Mouse (Mus musculus): ENCODE measurements around the gene Slc25a22. TPM values are rescaled to one million over a fixed set of nuclear protein-coding genes. Genes with fewer than 3 reads are reported as not detected.
A peak's percentile ranks its signal among the peaks of the same experiment; 100 is the strongest.

The Slc25a22 gene
- polyA plus RNA-seq, 1 experiment = 7.2 TPM

- H3K4me1 ChIP-seq (ENCODE audit: control insufficient read depth, insufficient read depth, low read length) = peaks cover 42% of the 10 kb centered on the region
- TF ChIP-seq POLR2A (IDR thresholded peaks at IDR 0.05; ENCODE audit: control insufficient read depth, low read depth, low read length) = no peak
- peaks cover 1% of the 10 kb centered on the region; the same call in 1 of the 2 replicates for H3K36me3 ChIP-seq (ENCODE audit: control insufficient read depth, insufficient read depth, low read length)
- peak overlapping the region; percentile 68 for H3K4me3 ChIP-seq (ENCODE audit: control insufficient read depth, low read depth, low read length)
- no peak overlapping the region for H3K27ac ChIP-seq (ENCODE audit: control insufficient read depth, insufficient read depth, low read depth, low read length)
- no peaks in the 10 kb centered on the region for H3K27me3 ChIP-seq (ENCODE audit: control insufficient read depth, insufficient read depth, low read length)
These were observed 24.0 kb upstream of the Slc25a22 start for GRCm38 (mm10) chr7:141461521-141462332.

GRCm38 (mm10) chr7:141460391-141461113, 22.9 kb upstream of the Slc25a22 start, which contains the start of gene Cracr2b:
Gene Cracr2b (plus strand): TSS chr7:141461094.
- peaks cover 1% of the 10 kb centered on the region; the same call in 1 of the 2 replicates for H3K36me3 ChIP-seq (ENCODE audit: control insufficient read depth, insufficient read depth, low read length)
- H3K4me3 ChIP-seq (ENCODE audit: control insufficient read depth, low read depth, low read length) = peak within 1 kb of the TSS; percentile 68
- H3K27ac ChIP-seq (ENCODE audit: control insufficient read depth, insufficient read depth, low read depth, low read length) = no peak within 1 kb of the TSS
- no peak for TF ChIP-seq CTCF (IDR thresholded peaks at IDR 0.05; ENCODE audit: control insufficient read depth, insufficient read depth, insufficient replicate concordance, low read depth, low read length)
- TF ChIP-seq POLR2A (IDR thresholded peaks at IDR 0.05; ENCODE audit: control insufficient read depth, low read depth, low read length) = no peak
- H3K4me1 ChIP-seq (ENCODE audit: control insufficient read depth, insufficient read depth, low read length) = peaks cover 43% of the 10 kb centered on the region
- H3K27me3 ChIP-seq (ENCODE audit: control insufficient read depth, insufficient read depth, low read length) = no peaks in the 10 kb centered on the region

- Histone ChIP-seq H3K27ac (ENCODE audit: control insufficient read depth, insufficient read depth, low read depth, low read length) (no peak overlapping the region), H3K27me3 (ENCODE audit: control insufficient read depth, insufficient read depth, low read length) (no peaks in the 10 kb centered on the region), H3K36me3 (ENCODE audit: control insufficient read depth, insufficient read depth, low read length) (peaks cover 1% of the 10 kb centered on the region; the same call in 1 of the 2 replicates), H3K4me1 (ENCODE audit: control insufficient read depth, insufficient read depth, low read length) (peaks cover 38% of the 10 kb centered on the region), H3K4me3 (ENCODE audit: control insufficient read depth, low read depth, low read length) (no peak overlapping the region)
- no peak for TF ChIP-seq CTCF (IDR thresholded peaks at IDR 0.05; ENCODE audit: control insufficient read depth, insufficient read depth, insufficient replicate concordance, low read depth, low read length)
- TF ChIP-seq POLR2A (IDR thresholded peaks at IDR 0.05; ENCODE audit: control insufficient read depth, low read depth, low read length) = no peak
These were observed 22.3 kb upstream of the Slc25a22 start for GRCm38 (mm10) chr7:141460001-141460390.

GRCm38 (mm10) chr7:141459301-141459711, 21.6 kb upstream of the Slc25a22 start:
- TF ChIP-seq POLR2A (IDR thresholded peaks at IDR 0.05; ENCODE audit: control insufficient read depth, low read depth, low read length) = no peak
- no peak for TF ChIP-seq CTCF (IDR thresholded peaks at IDR 0.05; ENCODE audit: control insufficient read depth, insufficient read depth, insufficient replicate concordance, low read depth, low read length)
- Histone ChIP-seq H3K27me3 (ENCODE audit: control insufficient read depth, insufficient read depth, low read length) (no peaks in the 10 kb centered on the region), H3K27ac (ENCODE audit: control insufficient read depth, insufficient read depth, low read depth, low read length) (no peak overlapping the region), H3K4me1 (ENCODE audit: control insufficient read depth, insufficient read depth, low read length) (peaks cover 36% of the 10 kb centered on the region), H3K36me3 (ENCODE audit: control insufficient read depth, insufficient read depth, low read length) (peaks cover 1% of the 10 kb centered on the region; the same call in 1 of the 2 replicates), H3K4me3 (ENCODE audit: control insufficient read depth, low read depth, low read length) (no peak overlapping the region)

GRCm38 (mm10) chr7:141458661-141459060, 21.0 kb upstream of the Slc25a22 start:
- Histone ChIP-seq H3K4me3 (ENCODE audit: control insufficient read depth, low read depth, low read length) (no peak overlapping the region), H3K36me3 (ENCODE audit: control insufficient read depth, insufficient read depth, low read length) (peaks cover 1% of the 10 kb centered on the region; the same call in 1 of the 2 replicates), H3K27me3 (ENCODE audit: control insufficient read depth, insufficient read depth, low read length) (no peaks in the 10 kb centered on the region), H3K4me1 (ENCODE audit: control insufficient read depth, insufficient read depth, low read length) (peaks cover 30% of the 10 kb centered on the region), H3K27ac (ENCODE audit: control insufficient read depth, insufficient read depth, low read depth, low read length) (no peak overlapping the region)
- TF ChIP-seq POLR2A (IDR thresholded peaks at IDR 0.05; ENCODE audit: control insufficient read depth, low read depth, low read length) (no peak), CTCF (IDR thresholded peaks at IDR 0.05; ENCODE audit: control insufficient read depth, insufficient read depth, insufficient replicate concordance, low read depth, low read length) (no peak)

- H3K4me1 ChIP-seq (ENCODE audit: control insufficient read depth, insufficient read depth, low read length) = peaks cover 27% of the 10 kb centered on the region
- H3K27ac ChIP-seq (ENCODE audit: control insufficient read depth, insufficient read depth, low read depth, low read length) = no peak overlapping the region
- TF ChIP-seq POLR2A (IDR thresholded peaks at IDR 0.05; ENCODE audit: control insufficient read depth, low read depth, low read length) (no peak), CTCF (IDR thresholded peaks at IDR 0.05; ENCODE audit: control insufficient read depth, insufficient read depth, insufficient replicate concordance, low read depth, low read length) (peak; percentile 64)
- peaks cover 1% of the 10 kb centered on the region; the same call in 1 of the 2 replicates for H3K36me3 ChIP-seq (ENCODE audit: control insufficient read depth, insufficient read depth, low read length)
- no peak overlapping the region for H3K4me3 ChIP-seq (ENCODE audit: control insufficient read depth, low read depth, low read length)
- H3K27me3 ChIP-seq (ENCODE audit: control insufficient read depth, insufficient read depth, low read length) = no peaks in the 10 kb centered on the region
These were observed 20.4 kb upstream of the Slc25a22 start for GRCm38 (mm10) chr7:141457986-141458660.

GRCm38 (mm10) chr7:141457236-141457635, 19.5 kb upstream of the Slc25a22 start:
- H3K27me3 ChIP-seq (ENCODE audit: control insufficient read depth, insufficient read depth, low read length) = no peaks in the 10 kb centered on the region
- H3K4me1 ChIP-seq (ENCODE audit: control insufficient read depth, insufficient read depth, low read length) = peaks cover 23% of the 10 kb centered on the region
- TF ChIP-seq POLR2A (IDR thresholded peaks at IDR 0.05; ENCODE audit: control insufficient read depth, low read depth, low read length) (no peak), CTCF (IDR thresholded peaks at IDR 0.05; ENCODE audit: control insufficient read depth, insufficient read depth, insufficient replicate concordance, low read depth, low read length) (no peak)
- H3K36me3 ChIP-seq (ENCODE audit: control insufficient read depth, insufficient read depth, low read length) = peaks cover 1% of the 10 kb centered on the region; the same call in 1 of the 2 replicates
- H3K27ac ChIP-seq (ENCODE audit: control insufficient read depth, insufficient read depth, low read depth, low read length) = no peak overlapping the region
- no peak overlapping the region for H3K4me3 ChIP-seq (ENCODE audit: control insufficient read depth, low read depth, low read length)

Measured in testis, adult 2 months (tissue).